Mouse (Mus musculus) limb, embryonic 15.5 days (tissue): Measurements from ENCODE around the gene Snx1. TPM values are rescaled to one million over a fixed set of nuclear protein-coding genes. Genes with fewer than 3 reads are reported as not detected.
A peak's percentile ranks its signal among the peaks of the same experiment; 100 is the strongest.

ENCODE experiments used
- ATAC-seq: fragments of 200-750 bp; cut with Nextera tagmentation; 2 replicates; pipeline ENCODE4 v1.8.0; 2017; ENCODE audit warnings: low read depth, moderate TSS enrichment; ENCODE audit not compliant: insufficient number of reproducible peaks, low FRiP score, low TSS enrichment
- H3K27ac ChIP-seq: fragments of 300-500 bp; sonication (generic); 2 replicates; pipeline ENCODE4 v1.5.1; 2015; ENCODE audit warnings: moderate library complexity, mild to moderate bottlenecking, inconsistent platforms
- H3K27me3 ChIP-seq: fragments of 300-500 bp; sonication (generic); 2 replicates; pipeline ENCODE4 v1.6.1; 2015; ENCODE audit warnings: inconsistent platforms
- H3K36me3 ChIP-seq: fragments of 300-500 bp; sonication (generic); 2 replicates; pipeline ENCODE4 v1.6.1; 2015; ENCODE audit warnings: inconsistent platforms
- H3K4me1 ChIP-seq: fragments of 300-500 bp; sonication (generic); 2 replicates; pipeline ENCODE4 v1.6.1; 2015; ENCODE audit warnings: inconsistent platforms
- H3K4me2 ChIP-seq: fragments of 300-500 bp; sonication (generic); 2 replicates; pipeline ENCODE4 v1.6.1; 2015; ENCODE audit warnings: mild to moderate bottlenecking, inconsistent platforms
- H3K4me3 ChIP-seq: fragments of 300-500 bp; sonication (generic); 2 replicates; pipeline ENCODE4 v1.5.1; 2015; ENCODE audit warnings: mild to moderate bottlenecking, inconsistent platforms
- H3K9ac ChIP-seq: fragments of 300-500 bp; sonication (generic); 2 replicates; pipeline ENCODE4 v1.6.1; 2015; ENCODE audit warnings: inconsistent platforms
- H3K9me3 ChIP-seq: fragments of 300-500 bp; sonication (generic); 2 replicates; pipeline ENCODE4 v1.6.1; 2016; ENCODE audit warnings: inconsistent platforms
- WGBS: fragments of 180-500 bp; shearing (Covaris S2); methylation state at CpG from one replicate; pipeline ENCODE4 v1.1.7; 2015; 5-methylcytosine and 5-hydroxymethylcytosine counted together
- polyA plus RNA-seq: library from polyadenylated mRNA; unstranded; fragments of >200 nt; fragmentation: Nextera tagmentation; extraction: Ambion mirVana; gene quantifications from 2 replicates; pipeline ENCODE4 v1.2.1, GENCODE M21; 2015

Gene Snx1
- polyA plus RNA-seq, 1 experiment from 2014 or later = 115 TPM

GRCm38 (mm10) chr9:66125543-66126455 lies 588 bp downstream of the Snx1 start:
- peaks cover 27% of the 10 kb centered on the region for H3K4me1 ChIP-seq
- peak overlapping the region; percentile 66 for H3K4me2 ChIP-seq
- WGBS = 55% methylated on average over 12 of the region's 12 CpGs
- no peaks in the 10 kb centered on the region for H3K27me3 ChIP-seq
- peak overlapping the region; percentile 77 for H3K4me3 ChIP-seq
- H3K27ac ChIP-seq = peak overlapping the region; percentile 85
- no peaks in the 10 kb centered on the region for H3K9me3 ChIP-seq
- peaks cover 5% of the 10 kb centered on the region; the same call in 1 of the 2 replicates for H3K36me3 ChIP-seq
- 0 out of 2 replicates have a peak overlapping the region, but pooled peaks have one; percentile 72 for H3K9ac ChIP-seq
- ATAC-seq = no peak

- peaks cover 27% of the 10 kb centered on the region for H3K4me1 ChIP-seq
- no peaks in the 10 kb centered on the region for H3K9me3 ChIP-seq
- peak overlapping the region; percentile 77 for H3K4me3 ChIP-seq
- peak overlapping the region; percentile 90 for H3K27ac ChIP-seq
- H3K27me3 ChIP-seq = no peaks in the 10 kb centered on the region
- WGBS = 17% methylated on average over 33 of the region's 33 CpGs
- peak overlapping the region; percentile 66 for H3K4me2 ChIP-seq
- peak; percentile 97 for ATAC-seq
- H3K36me3 ChIP-seq = no peaks in the 10 kb centered on the region
- H3K9ac ChIP-seq = peak overlapping the region; percentile 77
Measured at GRCm38 (mm10) chr9:66124681-66125542, 1.5 kb downstream of the Snx1 start.

- WGBS = under 1% methylated on average over 12 of the region's 12 CpGs
- Histone ChIP-seq H3K27ac (peak overlapping the region; percentile 90), H3K4me1 (peaks cover 27% of the 10 kb centered on the region), H3K9ac (peak overlapping the region; percentile 77), H3K4me2 (peak overlapping the region; percentile 66), H3K27me3 (no peaks in the 10 kb centered on the region), H3K4me3 (peak overlapping the region; percentile 77), H3K9me3 (no peaks in the 10 kb centered on the region), H3K36me3 (no peaks in the 10 kb centered on the region)
- no peak; the same call in 1 of the 2 replicates for ATAC-seq
Measured at GRCm38 (mm10) chr9:66124111-66124531, 2.3 kb downstream of the Snx1 start.

GRCm38 (mm10) chr9:66123648-66124047 lies 2.7 kb downstream of the Snx1 start:
- no peaks in the 10 kb centered on the region for H3K27me3 ChIP-seq
- peaks cover 27% of the 10 kb centered on the region for H3K4me1 ChIP-seq
- H3K27ac ChIP-seq = no peak overlapping the region
- H3K4me3 ChIP-seq = peak overlapping the region; percentile 77
- no peak overlapping the region for H3K9ac ChIP-seq
- WGBS = 1% methylated on average over 5 of the region's 5 CpGs
- H3K4me2 ChIP-seq = peak overlapping the region; percentile 66
- ATAC-seq = no peak
- H3K9me3 ChIP-seq = no peaks in the 10 kb centered on the region
- H3K36me3 ChIP-seq = no peaks in the 10 kb centered on the region

GRCm38 (mm10) chr9:66121421-66121820 lies 5.0 kb downstream of the Snx1 start:
- H3K27ac ChIP-seq = no peak overlapping the region
- H3K9me3 ChIP-seq = no peaks in the 10 kb centered on the region
- H3K4me2 ChIP-seq = no peak overlapping the region
- H3K4me1 ChIP-seq = peaks cover 19% of the 10 kb centered on the region
- H3K4me3 ChIP-seq = no peak overlapping the region
- no peaks in the 10 kb centered on the region for H3K27me3 ChIP-seq
- no peak overlapping the region for H3K9ac ChIP-seq
- H3K36me3 ChIP-seq = no peaks in the 10 kb centered on the region; the same call in 1 of the 2 replicates
- no peak for ATAC-seq

GRCm38 (mm10) chr9:66120945-66121344 lies 5.4 kb downstream of the Snx1 start:
- peaks cover 18% of the 10 kb centered on the region for H3K4me1 ChIP-seq
- H3K9ac ChIP-seq = no peak overlapping the region
- H3K27me3 ChIP-seq = no peaks in the 10 kb centered on the region
- ATAC-seq = no peak
- H3K9me3 ChIP-seq = no peaks in the 10 kb centered on the region
- 0 out of 2 replicates have a peak overlapping the region, but pooled peaks have one; percentile 22 for H3K27ac ChIP-seq
- no peaks in the 10 kb centered on the region; the same call in 1 of the 2 replicates for H3K36me3 ChIP-seq
- H3K4me2 ChIP-seq = no peak overlapping the region
- no peak overlapping the region for H3K4me3 ChIP-seq
- WGBS = 86% methylated on average over 3 of the region's 3 CpGs

GRCm38 (mm10) chr9:66120106-66120505 lies 6.3 kb downstream of the Snx1 start:
- WGBS = 94% methylated on average over 4 of the region's 4 CpGs
- Histone ChIP-seq H3K27ac (no peak overlapping the region), H3K4me3 (no peak overlapping the region), H3K4me2 (no peak overlapping the region), H3K9ac (no peak overlapping the region), H3K9me3 (no peaks in the 10 kb centered on the region), H3K27me3 (no peaks in the 10 kb centered on the region), H3K36me3 (no peaks in the 10 kb centered on the region; the same call in 1 of the 2 replicates), H3K4me1 (peaks cover 9% of the 10 kb centered on the region; the same call in 1 of the 2 replicates)
- ATAC-seq = no peak

- no peak for ATAC-seq
- no peak overlapping the region for H3K27ac ChIP-seq
- H3K4me1 ChIP-seq = peaks cover 7% of the 10 kb centered on the region; the same call in 1 of the 2 replicates
- 91% methylated on average over 2 of the region's 2 CpGs for WGBS
- peaks cover under 1% of the 10 kb centered on the region for H3K36me3 ChIP-seq
- no peaks in the 10 kb centered on the region for H3K27me3 ChIP-seq
- no peaks in the 10 kb centered on the region for H3K9me3 ChIP-seq
- no peak overlapping the region for H3K4me3 ChIP-seq
- H3K4me2 ChIP-seq = no peak overlapping the region
- H3K9ac ChIP-seq = no peak overlapping the region
Measured at GRCm38 (mm10) chr9:66119498-66119897, 6.9 kb downstream of the Snx1 start.

- H3K4me2 ChIP-seq = no peak overlapping the region
- no peak overlapping the region for H3K4me3 ChIP-seq
- H3K36me3 ChIP-seq = peaks cover 9% of the 10 kb centered on the region
- ATAC-seq = no peak
- H3K27ac ChIP-seq = peak overlapping the region; percentile 40
- H3K4me1 ChIP-seq = no peaks in the 10 kb centered on the region; the same call in 1 of the 2 replicates
- no peaks in the 10 kb centered on the region for H3K27me3 ChIP-seq
- H3K9me3 ChIP-seq = no peaks in the 10 kb centered on the region
- no peak overlapping the region for H3K9ac ChIP-seq
- 54% methylated on average over 8 of the region's 8 CpGs for WGBS
Measured at GRCm38 (mm10) chr9:66116890-66117289, 9.5 kb downstream of the Snx1 start.

GRCm38 (mm10) chr9:66114341-66114740 lies 12.0 kb downstream of the Snx1 start:
- H3K4me1 ChIP-seq = no peaks in the 10 kb centered on the region; the same call in 1 of the 2 replicates
- no peak overlapping the region for H3K4me3 ChIP-seq
- H3K9ac ChIP-seq = no peak overlapping the region
- 92% methylated on average over 3 of the region's 3 CpGs for WGBS
- no peak overlapping the region for H3K4me2 ChIP-seq
- no peaks in the 10 kb centered on the region for H3K9me3 ChIP-seq
- H3K27me3 ChIP-seq = no peaks in the 10 kb centered on the region
- H3K27ac ChIP-seq = no peak overlapping the region
- no peak for ATAC-seq
- peaks cover 11% of the 10 kb centered on the region for H3K36me3 ChIP-seq

GRCm38 (mm10) chr9:66110611-66111379 lies 15.6 kb downstream of the Snx1 start:
- no peaks in the 10 kb centered on the region for H3K4me1 ChIP-seq
- no peak overlapping the region for H3K9ac ChIP-seq
- WGBS = 57% methylated on average over 8 of the region's 8 CpGs
- no peak overlapping the region for H3K4me2 ChIP-seq
- H3K27ac ChIP-seq = 0 out of 2 replicates have a peak overlapping the region, but pooled peaks have one; percentile 4
- H3K4me3 ChIP-seq = no peak overlapping the region
- no peak for ATAC-seq
- peaks cover 40% of the 10 kb centered on the region for H3K36me3 ChIP-seq
- H3K9me3 ChIP-seq = no peaks in the 10 kb centered on the region
- no peaks in the 10 kb centered on the region for H3K27me3 ChIP-seq
